Mouse (Mus musculus) layer of hippocampus, postnatal 36 days (tissue): ENCODE results near the gene Mylk4. TPM values are rescaled to one million over a fixed set of nuclear protein-coding genes. Genes with fewer than 3 reads are reported as not detected.

ENCODE experiments used
- DNase-seq, 2 experiments: peaks; one replicate each; pipeline ENCODE4 v3.0.0; 2022
- total RNA-seq, 2 experiments: library from RNA; stranded (reverse); gene quantifications; 2 replicates each; pipeline ENCODE4 v1.2.3; 2021

Mylk4 gene
- total RNA-seq, 2 experiments from 2014 or later: 0.05 to 0.43 TPM

- DNase-seq: no peak
Measured at GRCm38 (mm10) chr13:32706651-32707288, 77.0 kb downstream of the Mylk4 start.

- DNase-seq: no peak
Measured at GRCm38 (mm10) chr13:32705315-32705714, 78.4 kb downstream of the Mylk4 start.

GRCm38 (mm10) chr13:32704911-32705310, 78.8 kb downstream of the Mylk4 start:
- no peak for DNase-seq

GRCm38 (mm10) chr13:32701564-32701963, 82.2 kb downstream of the Mylk4 start:
- no peak for DNase-seq

GRCm38 (mm10) chr13:32699376-32699775, 84.4 kb downstream of the Mylk4 start:
- DNase-seq: no peak

GRCm38 (mm10) chr13:32698956-32699355, 84.8 kb downstream of the Mylk4 start:
- DNase-seq: no peak

- DNase-seq: no peak
Measured at GRCm38 (mm10) chr13:32693886-32694455, 89.8 kb downstream of the Mylk4 start.

- DNase-seq: no peak
Measured at GRCm38 (mm10) chr13:32692563-32692962, 91.2 kb downstream of the Mylk4 start.

- no peak for DNase-seq
Measured at GRCm38 (mm10) chr13:32690279-32690678, 93.5 kb downstream of the Mylk4 start.

- DNase-seq: peak; percentile 35 to 42
Measured at GRCm38 (mm10) chr13:32680868-32681515, 102.8 kb downstream of the Mylk4 start.

- no peak for DNase-seq
Measured at GRCm38 (mm10) chr13:32680121-32680551, 103.6 kb downstream of the Mylk4 start.

- DNase-seq: no peak
Measured at GRCm38 (mm10) chr13:32678998-32679397, 104.8 kb downstream of the Mylk4 start.

GRCm38 (mm10) chr13:32670782-32671181, 113.0 kb downstream of the Mylk4 start:
- DNase-seq: no peak

- DNase-seq: no peak
Measured at GRCm38 (mm10) chr13:32668296-32668695, 115.5 kb downstream of the Mylk4 start.

GRCm38 (mm10) chr13:32667386-32667785, 116.4 kb downstream of the Mylk4 start:
- no peak for DNase-seq

GRCm38 (mm10) chr13:32662041-32662440, 121.7 kb downstream of the Mylk4 start:
- no peak for DNase-seq

- DNase-seq: no peak
Measured at GRCm38 (mm10) chr13:32660294-32660693, 123.5 kb downstream of the Mylk4 start.

- no peak for DNase-seq
Measured at GRCm38 (mm10) chr13:32659271-32659670, 124.5 kb downstream of the Mylk4 start.

GRCm38 (mm10) chr13:32657583-32657982, 126.2 kb downstream of the Mylk4 start:
- DNase-seq: no peak
